20 mouse cellular contexts compared by ENCODE assay signal in the genomic region with DNA sequence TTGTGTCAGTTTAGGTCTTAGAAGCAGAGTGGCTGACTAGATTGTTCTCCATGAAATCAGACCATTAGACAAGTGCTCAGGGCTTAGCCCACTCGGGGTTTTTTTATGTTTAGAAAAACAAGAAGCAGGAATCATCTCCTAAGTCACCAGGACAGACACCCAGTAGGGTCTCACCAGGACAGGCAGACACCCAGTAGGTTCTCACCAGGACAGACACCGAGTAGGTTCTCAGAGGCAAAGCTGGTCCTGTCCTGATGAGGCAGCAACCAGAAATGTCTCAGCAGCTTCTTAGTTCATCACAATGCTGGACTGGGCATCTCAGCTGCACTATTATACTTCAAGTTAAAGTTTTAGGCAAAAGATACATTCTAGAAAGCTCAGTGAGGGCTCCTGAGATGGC. TPM values are rescaled to one million over a fixed set of nuclear protein-coding genes. Genes with fewer than 3 reads are reported as not detected.
DNase-seq lines count a peak whose midpoint lies in the region; TF ChIP-seq lines count a peak whose summit lies in the region.
"Had no signal": no experiment of that assay in that cellular context is flagged by ENCODE, and none has a peak within 500 bp of the region (broad histone marks: within the 10 kb centered on the region; RNA-seq: fewer than 3 reads in every experiment).

No protein-coding gene starts in this region.

- no peak for TF ChIP-seq EP300 in heart, adult 2 months (IDR thresholded peaks at IDR 0.05; ENCODE audit: insufficient read depth, low read depth, low read length)
- no peak for TF ChIP-seq EP300 in CH12.LX (IDR thresholded peaks at IDR 0.05; ENCODE audit: low read length)

- TF ChIP-seq CTCF in heart, adult 2 months (IDR thresholded peaks at IDR 0.05): no peak
- TF ChIP-seq CTCF in CH12.LX (conservative IDR thresholded peaks at IDR 0.05 in 1 of 2, IDR thresholded peaks at IDR 0.05 in 1 of 2; ENCODE audit: low read depth in 2 of 2, low read length in 2 of 2): no peak
- TF ChIP-seq CTCF in small intestine, adult 2 months (IDR thresholded peaks at IDR 0.05; ENCODE audit: extremely low read depth, insufficient read length, insufficient replicate concordance, low read depth, low read length): no peak

- peaks cover 20% of the 10 kb centered on the region for H3K4me1 ChIP-seq in heart, adult 2 months (ENCODE audit: control insufficient read depth, insufficient read depth, low read length)
- peaks cover 20 to 73% of the 10 kb centered on the region in 2 experiments for H3K4me1 ChIP-seq in CH12.LX (ENCODE audit: control insufficient read depth in 1 of 2, insufficient read depth in 2 of 2)
- H3K4me1 ChIP-seq in brown adipose tissue, adult 24 weeks (ENCODE audit: control insufficient read depth, insufficient read depth, insufficient read length, low read length): peaks cover 9% of the 10 kb centered on the region
- H3K4me1 ChIP-seq in small intestine, adult 2 months (ENCODE audit: control insufficient read depth, insufficient read depth, insufficient read length, low read length): 0 out of 2 replicates have a peak, but pooled peaks cover 2% of the 10 kb centered on the region
- H3K4me1 ChIP-seq: embryonic facial prominence, embryonic 13.5 days; forebrain, embryonic 13.5 days; intestine, embryonic 15.5 days had no signal

- H3K27me3 ChIP-seq in heart, adult 2 months (ENCODE audit: control insufficient read depth, insufficient read depth, low read length): no peaks in the 10 kb centered on the region
- H3K27me3 ChIP-seq in CH12.LX (replicated peaks): no peaks in the 10 kb centered on the region
- H3K27me3 ChIP-seq in small intestine, adult 2 months (ENCODE audit: control insufficient read depth, insufficient read depth, low read length): no peaks in the 10 kb centered on the region
- H3K27me3 ChIP-seq: embryonic facial prominence, embryonic 13.5 days; forebrain, embryonic 13.5 days; intestine, embryonic 15.5 days had no signal

- H3K9ac ChIP-seq in heart, adult 2 months (ENCODE audit: low read depth, low read length): no peak overlapping the region
- H3K9ac ChIP-seq in CH12.LX (ENCODE audit: insufficient read depth, low read depth): peak overlapping the region; percentile 75
- H3K9ac ChIP-seq: embryonic facial prominence, embryonic 13.5 days; forebrain, embryonic 13.5 days; heart, embryonic 13.5 days; hindbrain, embryonic 14.5 days; intestine, embryonic 15.5 days had no signal

- peaks cover 10% of the 10 kb centered on the region for H3K36me3 ChIP-seq in heart, adult 2 months (ENCODE audit: control insufficient read depth, insufficient read depth, low read length)
- no peaks in the 10 kb centered on the region for H3K36me3 ChIP-seq in CH12.LX (replicated peaks in 1 of 2; ENCODE audit: control insufficient read depth in 1 of 2, insufficient read depth in 1 of 2, low read length in 1 of 2)
- H3K36me3 ChIP-seq in small intestine, adult 2 months (ENCODE audit: control insufficient read depth, insufficient read depth, low read length): no peaks in the 10 kb centered on the region
- H3K36me3 ChIP-seq: embryonic facial prominence, embryonic 13.5 days; G1E; heart, embryonic 13.5 days; hindbrain, embryonic 10.5 days; intestine, embryonic 15.5 days had no signal

- no peak for TF ChIP-seq POLR2A in heart, adult 2 months (IDR thresholded peaks at IDR 0.05; ENCODE audit: insufficient read depth, low read depth, low read length)
- TF ChIP-seq POLR2A in CH12.LX (IDR thresholded peaks at IDR 0.05; ENCODE audit: low read depth, low read length): no peak
- TF ChIP-seq POLR2A in small intestine, adult 2 months (IDR thresholded peaks at IDR 0.05; ENCODE audit: low read depth, low read length): no peak

- no peaks in the 10 kb centered on the region for H3K9me3 ChIP-seq in CH12.LX (replicated peaks; ENCODE audit: low read length)
- H3K9me3 ChIP-seq: embryonic facial prominence, embryonic 13.5 days; forebrain, embryonic 13.5 days; G1E; heart, embryonic 13.5 days; hindbrain, embryonic 10.5 days; intestine, embryonic 15.5 days had no signal

- no peaks in the 10 kb centered on the region for H3K79me2 ChIP-seq in heart, adult 2 months (replicated peaks; ENCODE audit: control insufficient read depth, insufficient read depth, low read length)
- H3K79me2 ChIP-seq in CH12.LX (replicated peaks; ENCODE audit: control insufficient read depth, extremely low read depth, insufficient read depth, poor library complexity, severe bottlenecking): no peaks in the 10 kb centered on the region

- no peak for TF ChIP-seq RAD21 in CH12.LX (IDR thresholded peaks at IDR 0.05; ENCODE audit: low read depth, low read length)

- 47% methylated on average over 2 of the region's 2 CpGs for WGBS in heart, adult 2 months
- 56% methylated on average over 2 of the region's 2 CpGs for WGBS in small intestine, adult 2 months

- peak overlapping the region; percentile 90 for H3K4me2 ChIP-seq in CH12.LX (ENCODE audit: insufficient read depth, low read depth, poor library complexity, severe bottlenecking)
- H3K4me2 ChIP-seq: embryonic facial prominence, embryonic 13.5 days; forebrain, embryonic 13.5 days; heart, embryonic 13.5 days; hindbrain, embryonic 14.5 days; intestine, embryonic 15.5 days had no signal

- dilution Hi-C loops in CH12.LX (cut with MboI; ENCODE audit: extremely low pct_ligation_motif_present, extremely low pct_unique_long_range_greater_than_20kb, low sequenced_read_pairs): no loop called here

- in situ Hi-C loops in CH12.LX (cut with MboI; ENCODE audit: low pct_ligation_motif_present, low pct_unique_long_range_greater_than_20kb, low sequenced_read_pairs): loop anchor here (5.0 to 25.0 kb wide), 2 partner anchors 68 to 137 kb away; partner anchors contain the start of gene Ddx20

- intact Hi-C loops in heart, adult 2 months (cut with DNase I): loop anchor here (1.0 to 5.0 kb wide), 3 partner anchors 23 to 137 kb away; partner anchors contain the start of genes Ddx20 and Rap1a

- no peak overlapping the region for H3K4me3 ChIP-seq in heart, adult 2 months
- H3K4me3 ChIP-seq in CH12.LX (replicated peaks in 1 of 3; ENCODE audit: low read depth in 2 of 3, low read length in 2 of 3, poor library complexity in 1 of 3): peak overlapping the region in 2 of 3 experiments; percentile 19 to 42
- no peak overlapping the region for H3K4me3 ChIP-seq in brown adipose tissue, adult 24 weeks (ENCODE audit: insufficient read depth, low read depth, low read length)
- no peak overlapping the region for H3K4me3 ChIP-seq in small intestine, adult 2 months (ENCODE audit: low read depth, low read length)
- H3K4me3 ChIP-seq: embryonic facial prominence, embryonic 13.5 days; forebrain, embryonic 13.5 days; heart, embryonic 13.5 days; hindbrain, embryonic 10.5 days; intestine, embryonic 15.5 days had no signal

- DNase-seq in heart, adult 2 months: no peak
- DNase-seq in heart, postnatal 4 days: no peak
- no peak for DNase-seq in CH12.LX (ENCODE audit: extremely low read depth)
- no peak for DNase-seq in cerebellum, postnatal 4 days (ENCODE audit: low spot score in 2 of 2)
- no peak for DNase-seq in neural tube, embryonic 10.5 days (ENCODE audit: extremely low spot score, low spot score)
- DNase-seq: cerebellum, adult 2 months; cerebellum, postnatal 14 days; kidney, adult 2 months had no signal

- peak overlapping the region; percentile 90 for H3K27ac ChIP-seq in heart, adult 2 months
- peak overlapping the region; percentile 92 for H3K27ac ChIP-seq in CH12.LX (ENCODE audit: insufficient read depth, low read depth)
- H3K27ac ChIP-seq in brown adipose tissue, adult 24 weeks (replicated peaks; ENCODE audit: low read depth, low read length): peak overlapping the region; percentile 91
- peak overlapping the region; percentile 36; the same call in 1 of the 2 replicates for H3K27ac ChIP-seq in small intestine, adult 2 months (ENCODE audit: insufficient read depth, low read depth, low read length)
- H3K27ac ChIP-seq: embryonic facial prominence, embryonic 13.5 days; forebrain, embryonic 13.5 days; hindbrain, embryonic 10.5 days; hindbrain, embryonic 14.5 days; intestine, embryonic 15.5 days had no signal

TF ChIP-seq in CH12.LX, 34 proteins besides CTCF, POLR2A, EP300 and RAD21 (continues in another document):
- TF ChIP-seq JUN (IDR thresholded peaks at IDR 0.05; ENCODE audit: insufficient read depth, low read depth, low read length) (no peak), CHD1 (IDR thresholded peaks at IDR 0.05; ENCODE audit: low read depth, low read length) (0 out of 2 replicates have a peak, but pooled peaks have one; percentile 83), NELFE (IDR thresholded peaks at IDR 0.05; ENCODE audit: low read depth, low read length) (no peak), MEF2A (IDR thresholded peaks at IDR 0.05; ENCODE audit: borderline replicate concordance, low read depth, low read length) (no peak), ZKSCAN1 (IDR thresholded peaks at IDR 0.05; ENCODE audit: borderline replicate concordance, low read depth, low read length) (peak; percentile 95), GABPA (IDR thresholded peaks at IDR 0.05; ENCODE audit: insufficient replicate concordance, low read depth, low read length) (no peak)

RNA-seq across cellular contexts. Expression of gene Rap1a, which starts 23.6 kb away (rescaled TPM):
- 100 to 1,000 TPM; 101 to 113 TPM for total RNA-seq in heart, adult 2 months (2021)
- 12.8 and 34.5 TPM in 2 replicates for polyA plus RNA-seq in heart, adult 2 months (2012; rRNA removed)
- total RNA-seq in heart, postnatal 4 days (2021): 100 to 1,000 TPM; 131 to 134 TPM
- total RNA-seq in CH12.LX (2012; rRNA removed): 63.3 and 116 TPM in 2 replicates
- total RNA-seq in CH12.LX (2014; rRNA removed): 209 and 234 TPM in 2 replicates
- 222 and 250 TPM in 2 replicates for polyA plus RNA-seq in CH12.LX (2012; ENCODE audit: insufficient read length, low read depth)
- 103 and 111 TPM in 2 replicates for polyA plus RNA-seq in brown adipose tissue, adult 24 weeks (2012; ENCODE audit: insufficient read depth, insufficient read length, missing spikeins)
- 0.25 and 0.89 TPM in 2 replicates for polyA plus RNA-seq in small intestine, adult 2 months (2012; rRNA removed)

RNA-seq across cellular contexts. Expression of gene Adora3, which starts 46.0 kb away (rescaled TPM):
- total RNA-seq in heart, adult 2 months (2021): not detected
- polyA plus RNA-seq in heart, adult 2 months (2012; rRNA removed): 0.37 and 0.94 TPM in 2 replicates
- not detected for total RNA-seq in heart, postnatal 4 days (2021)
- total RNA-seq in CH12.LX (2012; rRNA removed) (1.1 and 1.2 TPM in 2 replicates), CH12.LX (2014; rRNA removed) (0.54 and 0.73 TPM in 2 replicates)
- polyA plus RNA-seq in CH12.LX (2012; ENCODE audit: insufficient read length, low read depth): 1.3 and 1.4 TPM in 2 replicates
- not detected in 2 replicates for polyA plus RNA-seq in brown adipose tissue, adult 24 weeks (2012; ENCODE audit: insufficient read depth, insufficient read length, missing spikeins)
- polyA plus RNA-seq in small intestine, adult 2 months (2012; rRNA removed): 0.39 and 0.41 TPM in 2 replicates
- polyA plus RNA-seq: G1E had no signal

RNA-seq across cellular contexts. Expression of gene Tmigd3, which starts 46.0 kb away (rescaled TPM):
- total RNA-seq in heart, adult 2 months (2021): under 1 TPM in 1 of 2 experiments, not detected in 1; 0.31 TPM
- polyA plus RNA-seq in heart, adult 2 months (2012; rRNA removed): 0.35 TPM in 1 of 2 replicates, not detected in the other
- total RNA-seq in heart, postnatal 4 days (2021): under 1 TPM; 0.34 to 0.52 TPM
- 0.25 TPM in 1 of 2 replicates, not detected in the other for total RNA-seq in CH12.LX (2012; rRNA removed)
- total RNA-seq in CH12.LX (2014; rRNA removed): not detected in 2 replicates
- polyA plus RNA-seq in CH12.LX (2012; ENCODE audit: insufficient read length, low read depth): 1.3 TPM in 1 of 2 replicates, not detected in the other
- polyA plus RNA-seq in brown adipose tissue, adult 24 weeks (2012; ENCODE audit: insufficient read depth, insufficient read length, missing spikeins): not detected in 2 replicates
- polyA plus RNA-seq in small intestine, adult 2 months (2012; rRNA removed): 0.94 and 1.1 TPM in 2 replicates
- total RNA-seq: adrenal gland, adult 18-20 months; adrenal gland, postnatal 14 days; gastrocnemius, postnatal 4 days had no signal
- polyA plus RNA-seq: embryonic facial prominence, embryonic 13.5 days; forebrain, embryonic 13.5 days; hindbrain, embryonic 10.5 days; hindbrain, embryonic 14.5 days had no signal

Comparison
In these comparisons a context has a peak if more than half of its experiments do, and no peak if none do; other contexts are left out.
1. H3K27ac ChIP-seq: peak in every context shown above with its lines; median percentile 92 in CH12.LX; 91 in brown adipose tissue, adult 24 weeks; 90 in heart, adult 2 months; 36 in small intestine, adult 2 months.
2. H3K4me3 ChIP-seq: peak in CH12.LX (2 of 3); none in heart, adult 2 months (single experiment), brown adipose tissue, adult 24 weeks (single experiment) and small intestine, adult 2 months (single experiment).